In genomic region chr15:25269345-25269996, GRCm38 (mm10) we compare ENCODE assay signal across 8 mouse cellular contexts.
DNase-seq lines count a peak whose midpoint lies in the region; ATAC-seq and TF ChIP-seq lines count a peak whose summit lies in the region.

No protein-coding gene starts in this region.

- H3K27me3 ChIP-seq in lung, embryonic 15.5 days: no peaks in the 10 kb centered on the region

- DNase-seq in lung, adult 2 months: no peak
- peak; percentile 52 for DNase-seq in T-cell, adult 2 months (ENCODE audit: low spot score)
- DNase-seq in heart, adult 9 months (ENCODE audit: low spot score in 2 of 2): peak; percentile 14 to 49
- peak; percentile 46 for DNase-seq in lung, postnatal 36 days
- peak; percentile 61 for DNase-seq in thymus, postnatal 25 days
- no peak for DNase-seq in cerebellum, adult 8-10 months
- no peak for DNase-seq in right cerebral cortex, postnatal 10 days (ENCODE audit: low spot score in 2 of 2)

- H3K4me2 ChIP-seq in lung, embryonic 15.5 days: peak overlapping the region; percentile 16; the same call in 1 of the 2 replicates

- no peak overlapping the region for H3K9ac ChIP-seq in lung, embryonic 15.5 days

- no peak for TF ChIP-seq POLR2A in lung, adult 2 months (IDR thresholded peaks at IDR 0.05; ENCODE audit: borderline replicate concordance, extremely low read depth, low read depth, low read length)

- no peaks in the 10 kb centered on the region for H3K36me3 ChIP-seq in lung, embryonic 15.5 days

- H3K4me3 ChIP-seq in lung, embryonic 15.5 days: no peak overlapping the region
- no peak overlapping the region for H3K4me3 ChIP-seq in lung, adult 2 months (replicated peaks; ENCODE audit: extremely low read depth, low read depth, low read length)

- TF ChIP-seq CTCF in lung, adult 2 months (IDR thresholded peaks at IDR 0.05; ENCODE audit: insufficient read depth, low read length): no peak

- H3K4me1 ChIP-seq in lung, embryonic 15.5 days: peaks cover 9% of the 10 kb centered on the region
- no peaks in the 10 kb centered on the region for H3K4me1 ChIP-seq in lung, adult 2 months (ENCODE audit: control insufficient read depth, insufficient read depth, low read length)

- 2% methylated on average over 12 of the region's 12 CpGs for WGBS in lung, embryonic 15.5 days
- 6% methylated on average over 12 of the region's 12 CpGs for WGBS in lung, adult 2 months

- no peaks in the 10 kb centered on the region for H3K9me3 ChIP-seq in lung, embryonic 15.5 days

- H3K27ac ChIP-seq in lung, embryonic 15.5 days: peak overlapping the region; percentile 41

- peak; percentile 67; the same call in 1 of the 2 replicates for ATAC-seq in lung, embryonic 15.5 days (ENCODE audit: borderline replicate concordance, extremely low read depth, low FRiP score, low TSS enrichment)

Comparison
In these comparisons a context has a peak if more than half of its experiments do, and no peak if none do; other contexts are left out.
1. DNase-seq: peak in T-cell, adult 2 months (single experiment), heart, adult 9 months (2 of 2), lung, postnatal 36 days (single experiment) and thymus, postnatal 25 days (single experiment); none in lung, adult 2 months (single experiment), cerebellum, adult 8-10 months (single experiment) and right cerebral cortex, postnatal 10 days (0 of 2).